Mouse (Mus musculus): Measurements from ENCODE around the gene Ndufs2.

Ndufs2 gene

GRCm38 (mm10) chr1:171204249-171204644 is 46.9 kb downstream of the Ndufs2 start:
- DNase-seq (ENCODE audit: extremely low read depth, insufficient read length, low spot score), result no peak

DNA sequence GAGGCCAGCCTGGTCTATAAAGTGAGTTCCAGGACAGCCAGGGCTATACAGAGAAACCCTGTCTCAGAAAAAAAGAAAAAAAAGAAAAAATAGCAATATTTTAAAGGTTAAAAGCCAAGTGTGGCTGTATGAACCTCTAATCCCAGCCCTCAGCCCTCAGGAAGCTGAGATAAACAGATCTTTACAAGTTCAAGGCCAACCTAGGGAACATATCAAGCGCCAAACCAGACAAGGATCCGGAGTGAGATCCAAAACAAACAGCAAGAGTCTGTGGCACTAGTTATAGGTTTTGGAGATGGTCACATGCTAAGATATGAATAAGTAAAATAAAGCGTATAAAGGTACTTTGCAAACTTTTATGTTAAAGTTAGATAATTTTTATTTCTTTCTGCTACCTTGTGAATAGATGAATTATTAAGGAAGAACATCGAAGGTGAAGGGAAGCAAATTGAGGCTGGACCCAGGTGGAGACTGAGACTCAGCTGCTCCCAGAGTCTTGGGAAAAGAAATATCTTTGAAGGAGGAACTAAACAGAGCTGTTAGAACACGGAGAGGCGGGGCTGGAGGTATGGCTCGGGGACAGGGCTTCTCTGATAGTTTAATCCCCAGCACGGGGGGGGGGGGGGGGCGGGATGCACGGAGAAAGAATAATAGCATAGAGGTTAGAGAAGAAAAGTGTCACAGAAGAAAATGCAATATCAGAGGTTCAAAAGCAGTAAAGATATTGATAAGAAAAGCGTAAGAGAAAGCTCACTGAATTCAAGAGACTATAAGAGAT is 47.5 kb downstream of the Ndufs2 start:
- no peak for DNase-seq (ENCODE audit: extremely low read depth, insufficient read length, low spot score)

GRCm38 (mm10) chr1:171200769-171201168 is 50.4 kb downstream of the Ndufs2 start:
- DNase-seq (ENCODE audit: extremely low read depth, insufficient read length, low spot score), result no peak

DNA sequence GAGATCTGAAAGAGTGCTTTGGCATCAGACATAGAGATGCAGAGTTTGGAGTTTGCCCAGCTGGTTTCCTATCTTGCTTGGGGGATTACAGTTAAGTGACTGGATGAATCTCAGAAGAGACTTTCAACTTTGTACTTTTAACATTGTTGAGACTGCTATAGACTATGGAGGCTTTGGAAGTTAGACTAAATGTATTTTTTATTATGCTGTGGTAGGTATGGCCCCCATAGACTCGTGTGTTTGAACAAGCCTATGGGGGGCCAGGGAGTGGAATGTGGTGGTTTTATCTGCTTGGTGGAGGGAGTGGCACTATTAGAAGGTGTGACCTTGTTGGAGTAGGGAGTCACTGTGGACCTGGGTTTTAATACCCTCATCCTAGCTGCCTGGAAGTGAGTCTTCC is 51.7 kb downstream of the Ndufs2 start:
- no peak for DNase-seq (ENCODE audit: extremely low read depth, insufficient read length, low spot score)

DNA sequence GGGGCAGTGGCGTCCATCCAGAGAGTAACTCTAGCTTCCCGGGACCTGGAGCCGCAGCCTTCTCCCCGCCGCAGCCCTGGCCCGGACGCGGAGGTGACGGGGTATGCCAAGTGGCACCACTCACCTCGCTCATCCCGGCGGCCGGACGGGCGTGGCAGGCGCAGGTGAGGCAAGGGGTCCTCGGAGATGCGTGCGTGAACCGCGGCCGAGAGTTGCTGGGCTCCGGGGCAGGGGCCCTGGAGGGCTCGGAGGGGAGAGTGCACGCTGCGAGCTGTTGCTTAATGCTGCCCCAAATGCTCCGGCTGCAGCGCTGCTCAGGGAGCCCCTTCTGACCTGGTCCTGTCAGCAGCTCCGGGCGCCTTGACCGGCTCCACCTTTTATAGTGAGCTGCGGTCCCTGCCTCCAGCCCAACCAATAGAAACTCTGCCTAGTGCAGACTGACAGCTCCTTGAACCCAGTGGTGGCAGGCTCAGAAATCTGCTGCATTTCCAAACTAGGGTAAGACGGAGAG is 55.2 kb downstream of the Ndufs2 start, which contains the start of gene Pcp4l1:
Pcp4l1 (minus strand) TSS at position 382 of the 511 bp plus-strand sequence.
- no peak for DNase-seq (ENCODE audit: extremely low read depth, insufficient read length, low spot score)

- DNase-seq (ENCODE audit: extremely low read depth, insufficient read length, low spot score), result no peak
Observed at GRCm38 (mm10) chr1:171195046-171195822, 56.0 kb downstream of the Ndufs2 start.

GRCm38 (mm10) chr1:171193911-171194830 is 57.0 kb downstream of the Ndufs2 start:
- no peak for DNase-seq (ENCODE audit: extremely low read depth, insufficient read length, low spot score)

- no peak for DNase-seq (ENCODE audit: extremely low read depth, insufficient read length, low spot score)
Observed at GRCm38 (mm10) chr1:171193093-171193840, 57.9 kb downstream of the Ndufs2 start.

GRCm38 (mm10) chr1:171192283-171192682 is 58.9 kb downstream of the Ndufs2 start:
- no peak for DNase-seq (ENCODE audit: extremely low read depth, insufficient read length, low spot score)

GRCm38 (mm10) chr1:171190832-171191231 is 60.4 kb downstream of the Ndufs2 start:
- DNase-seq (ENCODE audit: extremely low read depth, insufficient read length, low spot score), result no peak

GRCm38 (mm10) chr1:171189476-171190114 is 61.6 kb downstream of the Ndufs2 start:
- DNase-seq (ENCODE audit: extremely low read depth, insufficient read length, low spot score), result no peak

DNA sequence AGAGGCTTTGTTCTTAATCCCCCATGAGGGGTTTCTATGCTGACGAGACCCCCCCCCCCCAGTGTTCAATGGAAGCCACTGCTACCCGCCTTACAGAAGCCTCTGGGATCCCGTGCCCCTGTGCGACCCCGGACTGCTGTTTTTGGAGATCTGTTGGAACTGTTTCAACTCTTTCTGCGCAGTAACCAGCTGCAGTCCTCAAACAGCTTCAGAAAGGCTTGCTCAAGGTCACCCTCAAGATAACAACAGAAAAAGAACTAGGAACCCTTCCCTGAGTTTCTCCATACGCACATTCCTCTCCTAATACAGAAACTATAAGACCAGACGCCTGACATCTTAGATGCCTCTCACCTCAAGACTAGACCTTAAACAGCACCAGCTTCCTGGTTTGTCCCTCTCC is 62.1 kb downstream of the Ndufs2 start:
- DNase-seq (ENCODE audit: extremely low read depth, insufficient read length, low spot score), result no peak

DNA sequence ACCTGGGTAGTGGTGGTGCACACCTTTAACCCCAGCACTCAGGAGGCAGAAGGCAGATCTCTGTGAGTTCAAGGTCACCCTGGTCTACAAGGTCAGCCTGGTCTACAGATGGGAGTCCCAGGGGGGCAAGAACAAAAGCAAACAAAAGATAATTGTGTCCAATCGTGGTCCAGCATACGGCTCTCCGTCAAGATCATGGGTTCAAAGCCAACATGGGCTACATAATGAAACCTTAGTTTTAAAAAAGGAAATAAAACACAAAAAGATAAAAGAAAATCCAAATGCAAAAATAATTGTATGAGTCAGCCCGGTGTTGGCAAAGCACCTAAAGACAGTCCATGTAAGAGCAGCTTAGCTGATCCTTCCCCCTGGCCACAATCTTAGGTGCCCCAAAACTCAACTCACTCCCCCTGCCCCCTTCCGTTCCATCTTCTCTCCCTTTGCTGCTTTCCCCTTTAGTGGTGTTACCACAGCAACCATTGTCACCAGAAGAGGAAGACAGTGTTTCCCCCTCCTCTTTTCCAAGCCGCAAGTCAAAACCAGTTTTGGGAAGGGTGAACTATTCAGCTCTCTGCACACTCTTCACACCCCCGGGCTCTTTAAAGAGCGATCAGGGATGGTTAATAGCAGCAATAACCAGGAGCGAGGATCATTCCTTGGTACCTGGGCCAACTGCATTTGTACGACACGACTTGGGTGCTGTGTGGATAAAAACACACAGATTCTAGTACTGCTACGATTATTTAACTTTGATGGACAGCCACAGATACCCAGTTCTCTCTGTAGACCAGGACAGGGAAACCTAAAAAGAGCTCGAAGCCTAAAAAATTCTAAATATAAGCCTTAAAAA is 63.1 kb downstream of the Ndufs2 start:
- DNase-seq (ENCODE audit: extremely low read depth, insufficient read length, low spot score), result no peak

GRCm38 (mm10) chr1:171185655-171186054 is 65.5 kb downstream of the Ndufs2 start:
- no peak for DNase-seq (ENCODE audit: extremely low read depth, insufficient read length, low spot score)
